Mouse (Mus musculus) neural tube, embryonic 12.5 days (tissue): ENCODE measurements around the gene Gm14443. TPM values are rescaled to one million over a fixed set of nuclear protein-coding genes. Genes with fewer than 3 reads are reported as not detected.
"Not testable (repeated sequence)": the region's sequence is repeated elsewhere in the genome, so short reads cannot be mapped to it uniquely, and the experiment has no call there.

Experiments used
- ATAC-seq: fragments of 200-750 bp; cut with Nextera tagmentation; 2 replicates; pipeline ENCODE4 v1.8.0; 2017; ENCODE audit warnings: low read depth, mild to moderate bottlenecking, moderate TSS enrichment, moderate library complexity; ENCODE audit not compliant: low FRiP score
- H3K27ac ChIP-seq: fragments of 300-500 bp; sonication (generic); 2 replicates; pipeline ENCODE4 v1.5.1; 2016
- H3K27me3 ChIP-seq: fragments of 300-500 bp; sonication (generic); replicated peaks from 2 replicates; pipeline ENCODE4 v1.6.1; 2016; ENCODE audit warnings: mild to moderate bottlenecking
- H3K36me3 ChIP-seq: fragments of 300-500 bp; sonication (generic); 2 replicates; pipeline ENCODE4 v1.6.1; 2016; ENCODE audit warnings: mild to moderate bottlenecking
- H3K4me1 ChIP-seq: fragments of 300-500 bp; sonication (generic); 2 replicates; pipeline ENCODE4 v1.6.1; 2016
- H3K4me2 ChIP-seq: fragments of 300-500 bp; sonication (generic); replicated peaks from 2 replicates; pipeline ENCODE4 v1.6.1; 2016; ENCODE audit warnings: mild to moderate bottlenecking
- H3K4me3 ChIP-seq: fragments of 300-500 bp; sonication (generic); 2 replicates; pipeline ENCODE4 v1.5.1; 2016
- H3K9ac ChIP-seq: fragments of 300-500 bp; sonication (generic); 2 replicates; pipeline ENCODE4 v1.6.1; 2016; ENCODE audit warnings: mild to moderate bottlenecking
- H3K9me3 ChIP-seq: fragments of 300-500 bp; sonication (generic); 2 replicates; pipeline ENCODE4 v1.6.1; 2016; ENCODE audit warnings: mild to moderate bottlenecking
- WGBS: fragments of 180-500 bp; shearing (Covaris S2); methylation state at CpG from one replicate; pipeline ENCODE4 v1.1.7; 2016; 5-methylcytosine and 5-hydroxymethylcytosine counted together
- polyA plus RNA-seq: library from polyadenylated mRNA; unstranded; fragments of >200 nt; fragmentation: Nextera tagmentation; extraction: Ambion mirVana; gene quantifications from 2 replicates; pipeline ENCODE4 v1.2.1, GENCODE M21; 2016

The Gm14443 gene
- polyA plus RNA-seq, result 0.74 and 0.89 TPM in 2 replicates

GRCm38 (mm10) chr2:175175401-175176180 lies at the start of gene Gm14443:
Gene Gm14443 (minus strand): TSS chr2:175175871.
- not testable (repeated sequence) for H3K9me3 ChIP-seq, H3K9ac ChIP-seq, H3K36me3 ChIP-seq, H3K27ac ChIP-seq, ATAC-seq, H3K4me1 ChIP-seq, H3K4me3 ChIP-seq, H3K27me3 ChIP-seq, H3K4me2 ChIP-seq
- 78% methylated on average over 12 of the region's 12 CpGs for WGBS

GRCm38 (mm10) chr2:175206732-175207131 lies 31.1 kb upstream of the Gm14443 start, which contains the start of gene Gm14391:
Gene Gm14391 (minus strand): TSS chr2:175206917.
- not testable (repeated sequence) for H3K4me2 ChIP-seq, H3K27ac ChIP-seq, ATAC-seq, H3K4me1 ChIP-seq, H3K4me3 ChIP-seq, H3K9me3 ChIP-seq, H3K9ac ChIP-seq, H3K27me3 ChIP-seq, H3K36me3 ChIP-seq
- no CpG with 5 or more reads among the region's 7 CpGs for WGBS

- H3K27me3 ChIP-seq, H3K27ac ChIP-seq, ATAC-seq, H3K4me2 ChIP-seq, H3K36me3 ChIP-seq, H3K4me1 ChIP-seq, H3K9ac ChIP-seq, H3K4me3 ChIP-seq, H3K9me3 ChIP-seq: not testable (repeated sequence)
- 58% methylated on average over 1 of the region's 1 CpGs for WGBS
Observed at GRCm38 (mm10) chr2:175179008-175179407, 3.3 kb upstream of the Gm14443 start.

GRCm38 (mm10) chr2:175176312-175176711 lies 641 bp upstream of the Gm14443 start:
- Histone ChIP-seq H3K9me3 (no peaks in the 10 kb centered on the region), H3K4me1 (no peaks in the 10 kb centered on the region), H3K27ac (no peak overlapping the region), H3K9ac (no peak overlapping the region), H3K4me3 (no peak overlapping the region), H3K27me3 (no peaks in the 10 kb centered on the region), H3K36me3 (no peaks in the 10 kb centered on the region), H3K4me2 (no peak overlapping the region)
- ATAC-seq, result no peak
- 82% methylated on average over 6 of the region's 6 CpGs for WGBS

- 90% methylated on average over 2 of the region's 2 CpGs for WGBS
- not testable (repeated sequence) for H3K4me1 ChIP-seq, H3K27ac ChIP-seq, H3K4me3 ChIP-seq, H3K9ac ChIP-seq, H3K27me3 ChIP-seq, H3K36me3 ChIP-seq, H3K9me3 ChIP-seq, ATAC-seq, H3K4me2 ChIP-seq
Observed at GRCm38 (mm10) chr2:175174058-175174457, 1.6 kb downstream of the Gm14443 start.

- not testable (repeated sequence) for H3K4me2 ChIP-seq, H3K36me3 ChIP-seq, H3K4me1 ChIP-seq, ATAC-seq, H3K27me3 ChIP-seq, H3K9me3 ChIP-seq, H3K4me3 ChIP-seq, H3K9ac ChIP-seq, H3K27ac ChIP-seq
- WGBS, result 91% methylated on average over 3 of the region's 3 CpGs
Observed at GRCm38 (mm10) chr2:175172906-175173595, 2.6 kb downstream of the Gm14443 start.

GRCm38 (mm10) chr2:175172123-175172522 lies 3.5 kb downstream of the Gm14443 start:
- Histone ChIP-seq H3K4me3 (no peak overlapping the region), H3K9ac (no peak overlapping the region), H3K4me2 (no peak overlapping the region), H3K4me1 (no peaks in the 10 kb centered on the region), H3K9me3 (no peaks in the 10 kb centered on the region), H3K36me3 (no peaks in the 10 kb centered on the region), H3K27ac (no peak overlapping the region), H3K27me3 (no peaks in the 10 kb centered on the region)
- ATAC-seq, result no peak
- 83% methylated on average over 3 of the region's 3 CpGs for WGBS

- not testable (repeated sequence) for H3K27ac ChIP-seq, H3K9ac ChIP-seq, ATAC-seq, H3K9me3 ChIP-seq, H3K36me3 ChIP-seq, H3K4me1 ChIP-seq, H3K4me2 ChIP-seq, H3K27me3 ChIP-seq, H3K4me3 ChIP-seq
- 80% methylated on average over 2 of the region's 2 CpGs for WGBS
Observed at GRCm38 (mm10) chr2:175166870-175167269, 8.8 kb downstream of the Gm14443 start.

- not testable (repeated sequence) for H3K4me2 ChIP-seq, H3K9me3 ChIP-seq, H3K36me3 ChIP-seq, H3K27ac ChIP-seq, H3K9ac ChIP-seq, H3K4me1 ChIP-seq, ATAC-seq, H3K4me3 ChIP-seq, H3K27me3 ChIP-seq
- 94% methylated on average over 12 of the region's 12 CpGs for WGBS
Observed at GRCm38 (mm10) chr2:175165110-175165509, 10.6 kb downstream of the Gm14443 start.

- not testable (repeated sequence) for H3K4me3 ChIP-seq, H3K9ac ChIP-seq, H3K36me3 ChIP-seq, ATAC-seq, H3K9me3 ChIP-seq, H3K27ac ChIP-seq, H3K27me3 ChIP-seq, H3K4me2 ChIP-seq, H3K4me1 ChIP-seq
- 90% methylated on average over 4 of the region's 4 CpGs for WGBS
Observed at GRCm38 (mm10) chr2:175161438-175161837, 14.2 kb downstream of the Gm14443 start.

- Histone ChIP-seq H3K9me3 (peaks cover 12% of the 10 kb centered on the region; the same call in 1 of the 2 replicates), H3K9ac (no peak overlapping the region), H3K36me3 (no peaks in the 10 kb centered on the region), H3K27ac (no peak overlapping the region), H3K4me2 (no peak overlapping the region), H3K4me3 (no peak overlapping the region), H3K27me3 (no peaks in the 10 kb centered on the region), H3K4me1 (no peaks in the 10 kb centered on the region)
- ATAC-seq, result no peak
- 83% methylated on average over 3 of the region's 3 CpGs for WGBS
Observed at GRCm38 (mm10) chr2:175158642-175159041, 17.0 kb downstream of the Gm14443 start.

- Histone ChIP-seq H3K27ac (no peak overlapping the region), H3K9ac (no peak overlapping the region), H3K4me2 (no peak overlapping the region), H3K9me3 (peaks cover 12% of the 10 kb centered on the region; the same call in 1 of the 2 replicates), H3K4me3 (no peak overlapping the region), H3K36me3 (no peaks in the 10 kb centered on the region), H3K4me1 (no peaks in the 10 kb centered on the region), H3K27me3 (no peaks in the 10 kb centered on the region)
- 92% methylated on average over 13 of the region's 13 CpGs for WGBS
- ATAC-seq, result no peak
Observed at GRCm38 (mm10) chr2:175156696-175157095, 19.0 kb downstream of the Gm14443 start.

GRCm38 (mm10) chr2:175141993-175142295 lies 33.7 kb downstream of the Gm14443 start, which contains the start of gene Gm14399:
Gene Gm14399 (minus strand): TSS chr2:175142012.
- H3K4me2 ChIP-seq, result peak within 1 kb of the TSS; percentile 47
- not testable (repeated sequence) for H3K36me3 ChIP-seq, H3K4me1 ChIP-seq, H3K9ac ChIP-seq, H3K27me3 ChIP-seq, H3K27ac ChIP-seq, ATAC-seq, H3K9me3 ChIP-seq
- 4% methylated on average over 1 of the region's 2 CpGs for WGBS
- peak within 1 kb of the TSS; percentile 35 for H3K4me3 ChIP-seq
